ENCODE assay signal across 10 mouse cellular contexts in the genomic region with DNA sequence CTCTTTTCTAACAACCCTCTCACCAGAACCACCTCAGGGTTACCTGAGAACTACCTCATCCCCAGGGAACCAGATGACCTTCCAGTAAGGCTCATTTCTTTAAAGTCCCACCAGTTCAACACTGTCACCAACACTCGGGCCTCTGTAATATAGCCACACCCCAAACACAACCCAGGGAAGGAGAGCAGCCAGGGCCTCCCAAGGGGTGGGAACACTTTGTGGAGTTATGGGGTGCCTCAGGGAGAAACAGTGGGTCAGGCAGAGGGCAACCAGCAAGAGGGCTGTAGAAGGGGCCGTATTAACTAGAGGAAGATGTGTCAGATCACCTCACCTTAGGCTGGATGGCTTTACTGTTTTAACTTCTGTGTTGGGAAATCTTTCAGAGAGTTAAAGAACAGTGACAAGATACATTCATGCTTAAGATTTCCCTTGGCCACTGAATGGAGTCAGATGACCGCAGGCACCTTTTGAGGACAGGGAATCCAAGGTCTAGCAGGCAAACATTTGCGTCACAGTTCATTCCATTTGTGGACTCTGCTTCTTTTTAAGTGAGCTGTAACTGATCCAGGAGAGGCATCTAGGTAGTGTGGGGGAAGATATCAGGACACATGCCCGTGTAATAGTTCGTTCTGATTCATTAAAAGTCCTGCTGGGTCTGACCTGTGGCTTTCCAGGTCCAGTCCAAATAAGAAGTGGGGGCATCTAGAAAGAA.
DNase-seq lines count a peak whose midpoint lies in the region; ATAC-seq and TF ChIP-seq lines count a peak whose summit lies in the region.
"Had no signal": no experiment of that assay in that cellular context is flagged by ENCODE, and none has a peak within 500 bp of the region (broad histone marks: within the 10 kb centered on the region; RNA-seq: fewer than 3 reads in every experiment).

No protein-coding gene starts in this region.

- no peak for ATAC-seq in hindbrain, embryonic 11.5 days (ENCODE audit: low FRiP score)
- ATAC-seq in hindbrain, embryonic 13.5 days (ENCODE audit: low FRiP score) = no peak
- no peak for ATAC-seq in midbrain, embryonic 11.5 days (ENCODE audit: low FRiP score)
- ATAC-seq in megakaryocyte progenitor cell, adult 5-6 weeks (replicated peaks; ENCODE audit: poor library complexity) = no peak

- TF ChIP-seq CTCF in cortical plate, adult 2 months (IDR thresholded peaks at IDR 0.05; ENCODE audit: extremely low read depth, insufficient read depth, low read length) = no peak

- no peaks in the 10 kb centered on the region for H3K27me3 ChIP-seq in hindbrain, embryonic 10.5 days (ENCODE audit: insufficient read depth, poor library complexity, severe bottlenecking)
- H3K27me3 ChIP-seq in hindbrain, embryonic 11.5 days (ENCODE audit: control insufficient read depth, insufficient read depth, low read length) = no peaks in the 10 kb centered on the region
- no peaks in the 10 kb centered on the region for H3K27me3 ChIP-seq in hindbrain, embryonic 13.5 days
- H3K27me3 ChIP-seq in midbrain, embryonic 11.5 days (ENCODE audit: control insufficient read depth, insufficient read depth, low read length) = no peaks in the 10 kb centered on the region

- 88% methylated on average over 6 of the region's 6 CpGs for WGBS in hindbrain, embryonic 10.5 days
- 88% methylated on average over 6 of the region's 6 CpGs for WGBS in hindbrain, embryonic 11.5 days
- WGBS in hindbrain, embryonic 13.5 days = 85% methylated on average over 6 of the region's 6 CpGs
- WGBS in midbrain, embryonic 11.5 days = 91% methylated on average over 6 of the region's 6 CpGs

- H3K4me3 ChIP-seq in hindbrain, embryonic 10.5 days = peak overlapping the region; percentile 56
- no peak overlapping the region for H3K4me3 ChIP-seq in hindbrain, embryonic 11.5 days (ENCODE audit: low read depth, low read length)
- H3K4me3 ChIP-seq in cortical plate, adult 2 months (ENCODE audit: insufficient read depth, low read length) = peak overlapping the region; percentile 47
- peak overlapping the region; percentile 47 for H3K4me3 ChIP-seq in hindbrain, embryonic 13.5 days
- no peak overlapping the region for H3K4me3 ChIP-seq in midbrain, embryonic 11.5 days (ENCODE audit: low read depth, low read length)
- H3K4me3 ChIP-seq: myocyte had no signal

- no peaks in the 10 kb centered on the region for H3K36me3 ChIP-seq in hindbrain, embryonic 10.5 days
- H3K36me3 ChIP-seq in hindbrain, embryonic 11.5 days (ENCODE audit: control insufficient read depth, insufficient read depth, low read length) = no peaks in the 10 kb centered on the region
- no peaks in the 10 kb centered on the region for H3K36me3 ChIP-seq in hindbrain, embryonic 13.5 days
- no peaks in the 10 kb centered on the region for H3K36me3 ChIP-seq in midbrain, embryonic 11.5 days (ENCODE audit: control insufficient read depth, insufficient read depth, low read length)

- H3K9me3 ChIP-seq in hindbrain, embryonic 10.5 days = no peaks in the 10 kb centered on the region
- H3K9me3 ChIP-seq in hindbrain, embryonic 11.5 days (ENCODE audit: control insufficient read depth, low read length) = no peaks in the 10 kb centered on the region
- H3K9me3 ChIP-seq in hindbrain, embryonic 13.5 days = no peaks in the 10 kb centered on the region
- H3K9me3 ChIP-seq in midbrain, embryonic 11.5 days (ENCODE audit: control insufficient read depth, low read length) = no peaks in the 10 kb centered on the region

- H3K4me1 ChIP-seq in hindbrain, embryonic 10.5 days (replicated peaks) = peaks cover 36% of the 10 kb centered on the region
- H3K4me1 ChIP-seq in hindbrain, embryonic 11.5 days (replicated peaks; ENCODE audit: control insufficient read depth, insufficient read depth, low read length) = no peaks in the 10 kb centered on the region; the same call in 1 of the 2 replicates
- H3K4me1 ChIP-seq in cortical plate, adult 2 months (ENCODE audit: control insufficient read depth, insufficient read depth, low read length) = peaks cover 5% of the 10 kb centered on the region
- H3K4me1 ChIP-seq in hindbrain, embryonic 13.5 days (replicated peaks) = peaks cover 40% of the 10 kb centered on the region
- H3K4me1 ChIP-seq in midbrain, embryonic 11.5 days (ENCODE audit: control insufficient read depth, insufficient read depth, low read length) = peaks cover 7% of the 10 kb centered on the region; the same call in 1 of the 2 replicates

- H3K9ac ChIP-seq in hindbrain, embryonic 11.5 days (ENCODE audit: low read depth, low read length) = no peak overlapping the region
- peak overlapping the region; percentile 77 for H3K9ac ChIP-seq in hindbrain, embryonic 13.5 days
- H3K9ac ChIP-seq in midbrain, embryonic 11.5 days (ENCODE audit: low read length) = no peak overlapping the region

- no peak for TF ChIP-seq POLR2A in cortical plate, adult 2 months (IDR thresholded peaks at IDR 0.05; ENCODE audit: extremely low read depth, insufficient read depth, low read length)

- DNase-seq in hindbrain, embryonic 10.5 days (ENCODE audit: low spot score) = no peak
- DNase-seq in hindbrain, embryonic 11.5 days (ENCODE audit: low spot score) = no peak
- peak; percentile 33 for DNase-seq in midbrain, embryonic 11.5 days (ENCODE audit: low spot score, missing footprints)
- no peak for DNase-seq in thymus, postnatal 36 days
- no peak for DNase-seq in layer of hippocampus, postnatal 25 days (ENCODE audit: extremely low spot score in 1 of 2, low spot score in 1 of 2)
- DNase-seq: heart, adult 18-20 months had no signal

- H3K4me2 ChIP-seq in hindbrain, embryonic 11.5 days (replicated peaks; ENCODE audit: low read depth, low read length) = no peak overlapping the region
- H3K4me2 ChIP-seq in hindbrain, embryonic 13.5 days = peak overlapping the region; percentile 76
- no peak overlapping the region for H3K4me2 ChIP-seq in midbrain, embryonic 11.5 days

- H3K27ac ChIP-seq in hindbrain, embryonic 10.5 days = peak overlapping the region; percentile 86
- H3K27ac ChIP-seq in hindbrain, embryonic 11.5 days (ENCODE audit: low read depth, low read length) = no peak overlapping the region
- no peak overlapping the region; the same call in 1 of the 2 replicates for H3K27ac ChIP-seq in cortical plate, adult 2 months (ENCODE audit: insufficient read depth, low read length)
- H3K27ac ChIP-seq in hindbrain, embryonic 13.5 days = no peak overlapping the region
- H3K27ac ChIP-seq in midbrain, embryonic 11.5 days (ENCODE audit: low read depth, low read length) = no peak overlapping the region

Comparison
In these comparisons a context has a peak if more than half of its experiments do, and no peak if none do; other contexts are left out.
1. H3K4me3 ChIP-seq: peak in hindbrain, embryonic 10.5 days (single experiment), cortical plate, adult 2 months (single experiment) and hindbrain, embryonic 13.5 days (single experiment); none in hindbrain, embryonic 11.5 days (single experiment) and midbrain, embryonic 11.5 days (single experiment).